Mouse (Mus musculus) layer of hippocampus, adult 8-10 months (tissue): ENCODE measurements at regions not wholly inside any gene's neighbourhood (a gene's known extent, or its start where the extent isn't known, plus 50 kb on each side); places are given as distances from the start of the nearest gene placed in this dataset.

ENCODE experiments used
- DNase-seq, 2 experiments: peaks; one replicate each; pipeline ENCODE4 v3.0.0; 2022; ENCODE audit warnings: low spot score in 2 of 2

- no peak for DNase-seq
Observed at GRCm38 (mm10) chr13:51016956-51017703, 83.5 kb upstream of the Spin1 start.

GRCm38 (mm10) chr13:51017727-51018321, 82.9 kb upstream of the Spin1 start:
- DNase-seq: no peak

GRCm38 (mm10) chr13:51018366-51018765, 82.3 kb upstream of the Spin1 start:
- no peak for DNase-seq

GRCm38 (mm10) chr13:51022401-51023250, 78.1 kb upstream of the Spin1 start:
- no peak for DNase-seq

- no peak for DNase-seq
Observed at GRCm38 (mm10) chr13:51023271-51023670, 77.4 kb upstream of the Spin1 start.

- DNase-seq: no peak
Observed at GRCm38 (mm10) chr13:51026311-51026918, 74.3 kb upstream of the Spin1 start.

GRCm38 (mm10) chr13:51037850-51038450, 62.7 kb upstream of the Spin1 start:
- DNase-seq: no peak

GRCm38 (mm10) chr13:51038955-51039354, 61.7 kb upstream of the Spin1 start:
- DNase-seq: no peak

GRCm38 (mm10) chr13:51041121-51041520, 59.6 kb upstream of the Spin1 start:
- DNase-seq: no peak

GRCm38 (mm10) chr13:51042881-51043402, 57.7 kb upstream of the Spin1 start:
- no peak for DNase-seq
